Mouse (Mus musculus) thymus, adult 18-20 months (tissue): ENCODE measurements around the gene Dgkz.

ENCODE experiments used
- DNase-seq, 2 experiments: peaks; one replicate each; pipeline ENCODE4 v3.0.0; 2022; ENCODE audit warnings: mixed read lengths in 2 of 2

Gene Dgkz

DNA sequence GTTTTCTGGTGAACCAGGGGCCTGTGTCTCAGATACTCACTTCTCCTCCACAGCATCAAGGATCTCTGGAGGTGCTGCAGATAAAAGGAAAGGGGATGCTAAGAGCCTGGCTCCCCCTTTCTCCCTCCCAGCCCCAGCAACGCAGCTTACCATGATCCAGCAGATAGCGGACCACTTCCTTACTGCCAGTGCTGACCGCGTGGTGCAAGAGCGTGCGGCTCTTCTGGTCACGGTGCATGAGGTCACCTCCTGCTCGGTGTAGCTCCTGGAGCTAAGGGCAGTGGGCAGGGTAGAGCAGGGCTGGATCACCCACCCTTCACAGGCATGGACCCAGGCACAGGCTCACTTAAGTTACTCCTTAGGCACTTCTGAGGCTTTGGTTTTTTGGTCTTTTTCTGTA is 41.6 kb downstream of the Dgkz start:
- no peak for DNase-seq

DNA sequence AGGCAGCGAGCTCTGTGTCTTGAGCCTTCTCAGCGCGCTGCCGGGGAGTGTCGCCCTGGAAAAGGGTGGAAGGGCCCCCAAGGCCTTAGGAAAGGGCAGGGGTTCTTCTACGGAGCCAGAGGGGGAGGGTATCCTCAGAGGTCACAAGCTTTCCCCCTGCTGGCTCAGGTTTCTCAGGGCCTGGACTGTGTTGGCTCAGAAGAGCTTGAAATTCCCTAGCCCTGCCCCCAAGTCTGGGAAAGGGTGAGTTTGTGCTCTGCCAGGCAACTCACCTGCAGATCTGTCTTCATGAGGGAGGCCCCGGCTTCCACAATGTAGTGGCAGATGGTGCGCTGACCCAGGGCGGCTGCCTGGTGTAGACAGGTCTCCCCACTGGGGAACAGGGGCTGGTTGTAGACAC is 42.2 kb downstream of the Dgkz start:
- no peak for DNase-seq

DNA sequence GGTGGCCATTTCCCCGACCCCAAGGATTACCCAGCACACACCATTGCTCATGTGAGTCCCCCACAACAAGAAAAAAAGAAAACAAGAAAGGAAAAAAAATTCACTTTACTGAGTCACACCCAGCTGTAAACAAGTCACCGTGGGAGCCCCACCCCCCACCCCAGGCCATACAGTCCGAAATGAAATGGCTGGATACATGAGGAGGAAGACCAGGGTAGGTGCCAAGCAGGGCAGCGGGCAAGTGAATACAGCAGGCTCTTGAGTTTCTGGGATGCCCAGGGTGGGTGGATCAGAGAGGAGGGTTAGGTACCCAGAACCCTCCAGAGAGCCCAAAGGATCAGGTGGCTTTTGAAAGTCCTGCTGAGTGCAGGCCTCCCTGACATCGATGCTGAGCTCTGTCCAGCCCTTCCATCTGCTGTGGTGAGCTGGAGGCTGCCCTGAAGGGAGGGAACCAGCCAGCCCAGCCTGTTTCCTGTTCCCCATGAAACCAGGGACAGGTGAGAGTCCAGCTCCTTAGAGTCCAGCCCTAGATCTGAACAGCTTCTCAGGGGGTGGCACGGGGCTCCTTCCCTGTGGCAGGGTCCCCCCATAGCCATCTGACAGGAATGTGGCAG is 42.8 kb downstream of the Dgkz start:
- DNase-seq = no peak

DNA sequence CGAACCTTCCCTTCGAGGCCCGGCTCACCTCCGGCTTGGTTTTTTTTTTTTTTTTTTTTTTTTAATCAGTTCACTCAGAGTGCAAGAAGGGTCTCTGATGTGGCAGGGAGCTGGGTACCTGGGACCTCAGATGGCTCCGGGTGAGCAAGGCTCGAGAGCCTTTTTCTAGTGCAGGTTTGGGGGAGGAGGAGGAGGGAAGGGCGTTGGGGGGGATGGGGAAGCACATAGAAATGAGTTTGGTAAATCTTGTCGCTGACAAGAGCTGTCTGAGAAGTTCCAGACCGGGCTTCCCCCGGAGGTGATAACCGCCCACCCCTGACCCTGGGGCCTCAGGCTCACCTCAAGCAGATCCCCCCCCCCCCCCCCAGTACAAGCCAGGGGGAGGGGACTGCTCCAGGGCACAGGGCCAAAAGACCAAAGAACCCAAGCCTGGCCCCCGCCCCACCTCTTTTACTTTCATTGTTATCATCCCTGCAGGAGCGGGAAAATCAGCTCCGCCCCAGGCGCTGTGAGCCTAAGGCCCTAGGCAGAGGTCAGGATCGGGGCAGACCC is 43.4 kb downstream of the Dgkz start, which contains the start of gene Mdk:
Gene Mdk (minus strand): TSS at position 138 of the 552 bp plus-strand sequence.
- DNase-seq = no peak

DNA sequence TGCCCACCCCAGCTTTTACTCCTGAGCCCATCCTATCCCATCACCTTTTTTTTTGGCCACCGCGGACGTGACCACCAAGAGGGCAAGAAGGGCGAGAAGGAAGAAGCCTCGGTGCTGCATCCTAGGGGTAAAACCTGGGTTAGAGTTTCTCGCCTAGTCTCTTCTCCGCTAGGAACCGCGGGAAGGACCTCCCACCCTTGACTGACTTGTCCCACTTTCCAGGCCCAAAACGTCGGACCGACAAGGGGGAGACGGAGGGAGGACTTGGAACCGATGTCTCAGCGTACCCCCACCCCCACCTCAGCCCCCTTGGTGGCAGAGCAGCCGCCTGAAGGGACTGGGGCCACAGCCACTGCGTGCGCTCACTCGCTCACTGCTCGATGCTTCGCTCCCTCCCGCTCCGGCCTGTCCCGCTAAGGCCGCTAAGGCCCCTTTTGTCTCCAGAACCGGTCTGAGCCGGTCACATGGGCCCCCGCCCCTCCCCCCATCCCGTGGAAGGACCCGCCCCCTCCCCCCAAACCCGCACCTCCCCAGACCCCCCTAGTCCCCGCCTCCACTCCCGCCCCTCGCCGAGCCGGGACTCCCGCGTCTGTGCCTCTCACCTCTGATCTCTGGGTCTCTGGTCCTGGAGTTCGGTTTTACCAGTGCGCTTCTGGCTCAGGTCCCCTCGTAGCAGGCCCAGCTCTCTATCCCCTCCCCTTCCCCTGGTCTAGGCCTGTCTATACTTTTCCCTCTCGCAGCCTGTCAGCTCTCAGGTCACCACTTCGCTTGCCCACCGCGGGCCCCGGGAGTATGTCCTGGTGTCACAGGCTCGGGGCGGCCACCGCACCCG is 44.1 kb downstream of the Dgkz start:
- no peak for DNase-seq

DNA sequence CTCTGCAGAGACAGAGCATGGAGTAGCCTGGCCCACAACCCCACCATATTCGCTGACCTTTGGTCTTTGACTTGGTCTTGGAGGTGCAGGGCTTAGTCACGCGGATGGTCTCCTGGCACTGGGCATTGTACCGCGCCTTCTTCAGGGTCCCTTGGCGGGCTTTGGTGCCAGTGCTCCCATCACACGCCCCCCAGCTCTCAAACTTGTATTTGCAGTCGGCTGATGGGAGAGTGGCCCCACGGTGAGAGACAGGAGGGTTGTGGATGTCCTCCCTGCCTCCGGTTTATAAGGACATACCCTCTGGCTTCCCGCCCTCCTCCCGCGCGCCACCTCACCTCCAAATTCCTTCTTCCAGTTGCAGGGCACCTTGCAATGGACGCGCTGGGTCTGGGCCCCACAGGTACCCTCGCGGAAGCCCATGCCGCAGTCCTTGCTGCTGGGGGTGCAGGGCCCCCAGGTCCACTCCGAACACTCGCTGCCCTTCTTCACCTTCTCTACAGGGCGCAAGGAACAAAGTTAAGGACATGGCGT is 44.8 kb downstream of the Dgkz start:
- no peak for DNase-seq

DNA sequence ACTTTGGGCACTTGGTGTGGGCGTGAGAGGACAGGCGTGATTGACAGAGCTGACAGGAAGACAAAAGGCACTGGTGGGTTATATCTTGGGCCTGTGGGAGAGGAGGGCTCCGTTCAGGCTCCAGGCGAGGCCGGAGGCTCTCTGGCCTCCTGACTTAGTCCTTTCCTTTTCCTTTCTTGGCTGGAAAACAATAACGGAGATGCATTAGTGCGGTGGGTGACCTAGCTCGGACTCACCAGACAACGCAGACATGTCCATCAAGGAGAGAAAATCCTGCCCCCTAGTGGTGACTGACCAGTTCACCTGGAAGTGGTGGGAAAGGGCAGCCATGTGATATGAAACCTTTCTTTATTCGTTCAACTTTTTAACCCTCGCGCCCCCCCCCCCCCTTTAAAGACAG is 45.7 kb downstream of the Dgkz start:
- no peak for DNase-seq

DNA sequence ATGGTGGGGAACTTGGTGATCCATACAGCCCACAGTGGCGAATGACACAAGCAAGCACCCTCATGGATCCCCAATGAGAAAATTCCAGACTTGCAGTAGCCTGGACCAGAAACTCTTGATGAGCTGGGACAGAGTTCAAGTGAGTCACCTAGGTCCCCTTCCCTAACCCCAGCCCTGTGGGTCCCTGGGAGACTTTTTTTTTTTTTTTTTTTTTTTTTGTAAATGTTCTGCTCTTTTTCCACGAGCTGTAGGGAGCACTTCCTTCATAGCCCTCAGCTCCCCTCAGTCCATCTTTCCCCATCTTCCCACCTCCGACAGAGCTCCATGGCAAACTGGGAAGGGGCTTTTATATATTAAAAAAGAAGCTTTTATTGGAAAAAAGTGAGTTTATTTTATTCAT is 46.2 kb downstream of the Dgkz start:
- no peak for DNase-seq

DNA sequence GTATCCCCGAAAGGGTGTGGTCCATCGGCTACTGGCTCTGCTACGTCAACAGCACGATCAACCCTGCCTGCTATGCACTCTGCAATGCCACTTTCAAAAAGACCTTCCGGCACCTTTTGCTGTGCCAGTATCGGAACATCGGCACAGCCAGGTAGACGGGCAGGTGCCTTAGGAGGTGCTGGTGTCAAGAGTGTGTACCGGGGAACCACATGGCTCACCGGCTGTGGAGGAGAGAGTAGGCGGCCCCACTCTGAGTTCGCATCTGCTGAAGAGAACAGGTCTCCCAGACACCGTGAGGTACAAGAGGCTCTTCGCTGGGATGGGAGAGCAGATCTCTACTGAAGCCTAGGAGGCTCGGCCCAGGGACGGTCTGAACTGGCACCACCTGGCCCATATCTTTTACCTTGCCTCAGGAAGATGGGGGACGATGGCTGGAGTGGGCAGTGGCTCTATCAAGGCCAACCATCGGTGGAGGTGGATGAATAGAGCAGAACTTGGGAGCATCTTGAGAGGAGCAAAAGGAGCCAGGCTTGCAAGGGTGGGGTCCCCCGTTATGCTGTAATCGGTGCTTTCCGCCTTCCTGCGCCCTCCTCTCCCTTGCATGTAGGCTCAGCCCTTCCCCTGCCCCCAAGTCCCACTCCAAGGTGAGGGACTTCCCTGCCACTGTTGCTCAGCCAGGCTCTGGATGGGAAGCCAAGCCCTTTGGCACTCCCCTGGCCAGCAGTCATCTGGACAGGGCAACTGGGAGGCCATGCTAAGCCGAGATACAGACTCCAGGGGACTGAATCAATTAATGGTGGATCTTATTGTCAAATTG is 46.9 kb downstream of the Dgkz start:
- no peak for DNase-seq

DNA sequence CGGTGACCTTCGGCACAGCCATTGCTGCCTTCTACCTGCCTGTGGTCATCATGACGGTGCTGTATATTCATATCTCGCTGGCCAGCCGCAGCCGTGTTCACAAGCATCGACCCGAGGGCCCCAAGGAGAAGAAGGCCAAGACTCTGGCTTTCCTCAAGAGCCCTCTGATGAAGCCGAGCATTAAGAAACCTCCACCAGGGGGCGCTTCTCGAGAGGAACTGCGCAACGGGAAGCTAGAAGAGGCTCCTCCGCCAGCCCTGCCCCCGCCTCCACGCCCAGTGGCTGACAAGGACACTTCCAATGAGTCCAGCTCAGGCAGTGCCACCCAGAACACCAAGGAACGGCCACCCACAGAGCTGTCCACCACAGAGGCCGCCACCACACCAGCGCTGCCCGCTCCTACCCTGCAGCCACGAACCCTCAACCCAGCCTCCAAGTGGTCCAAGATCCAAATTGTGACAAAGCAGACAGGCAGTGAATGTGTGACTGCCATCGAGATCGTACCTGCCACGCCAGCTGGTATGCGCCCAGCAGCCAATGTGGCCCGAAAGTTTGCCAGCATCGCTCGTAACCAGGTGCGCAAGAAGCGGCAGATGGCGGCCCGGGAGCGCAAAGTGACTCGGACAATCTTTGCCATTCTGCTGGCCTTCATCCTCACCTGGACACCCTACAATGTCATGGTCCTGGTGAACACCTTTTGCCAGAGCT is 47.7 kb downstream of the Dgkz start:
- peak in 1 of 2 experiments; percentile 55 for DNase-seq

DNA sequence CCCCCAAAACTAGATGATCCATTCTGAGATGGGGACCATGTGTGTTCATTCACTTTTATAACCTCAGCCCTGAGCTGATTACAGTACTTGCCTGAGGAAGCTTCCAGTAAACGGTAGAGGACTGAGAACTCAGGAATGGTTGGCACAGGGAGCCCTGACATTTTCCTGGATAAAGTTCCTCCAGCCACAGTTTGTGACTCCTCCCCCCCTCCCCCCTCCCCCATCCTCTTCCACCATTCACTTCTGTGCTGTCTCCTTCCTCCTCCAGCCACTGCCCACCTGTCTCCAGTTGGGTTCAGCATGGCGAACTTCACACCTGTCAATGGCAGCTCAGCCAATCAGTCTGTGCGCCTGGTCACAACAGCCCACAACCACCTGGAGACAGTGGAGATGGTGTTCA is 48.7 kb downstream of the Dgkz start, which contains the start of gene Chrm4:
Gene Chrm4 (plus strand): TSS at position 301 of the 400 bp plus-strand sequence.
- no peak for DNase-seq

DNA sequence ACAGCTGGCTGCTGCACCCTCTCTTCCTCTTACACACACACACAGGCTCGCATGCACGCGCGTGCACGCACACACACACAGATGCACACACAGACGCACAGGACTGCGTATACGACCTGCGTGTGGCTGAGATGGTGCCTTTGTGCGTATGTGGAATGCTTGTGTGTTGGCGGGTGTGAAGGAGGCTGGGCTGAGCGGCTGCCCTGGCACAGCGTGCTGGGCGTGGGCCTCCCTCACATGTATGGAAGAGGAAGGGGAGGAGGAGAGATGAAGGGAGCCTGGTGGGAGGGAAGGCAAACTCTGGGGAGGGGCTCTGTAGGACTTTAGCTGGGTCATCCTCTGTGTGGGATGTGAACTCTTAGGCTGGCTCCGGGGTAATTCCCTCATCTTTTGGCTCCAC is 50.2 kb downstream of the Dgkz start:
- no peak for DNase-seq

DNA sequence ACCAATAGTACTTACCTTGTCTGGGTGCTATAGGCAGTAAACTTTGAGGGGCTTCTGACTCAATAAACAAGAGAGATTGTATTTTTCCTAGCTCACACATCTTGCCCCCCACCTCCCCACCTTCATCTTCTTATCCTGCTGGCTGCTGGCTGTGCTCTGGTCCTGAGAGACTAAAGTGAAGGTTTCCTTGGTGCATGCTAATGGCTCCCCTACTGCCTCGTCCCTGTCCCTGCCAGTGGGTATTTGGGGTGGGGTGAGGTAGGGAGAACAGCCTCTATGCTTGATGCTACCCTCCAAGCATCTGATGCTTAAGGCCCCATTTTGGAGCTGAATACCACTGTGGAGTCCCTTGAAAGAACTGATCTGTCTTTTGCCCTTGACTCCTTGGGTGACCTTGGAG is 50.9 kb downstream of the Dgkz start:
- no peak for DNase-seq

DNA sequence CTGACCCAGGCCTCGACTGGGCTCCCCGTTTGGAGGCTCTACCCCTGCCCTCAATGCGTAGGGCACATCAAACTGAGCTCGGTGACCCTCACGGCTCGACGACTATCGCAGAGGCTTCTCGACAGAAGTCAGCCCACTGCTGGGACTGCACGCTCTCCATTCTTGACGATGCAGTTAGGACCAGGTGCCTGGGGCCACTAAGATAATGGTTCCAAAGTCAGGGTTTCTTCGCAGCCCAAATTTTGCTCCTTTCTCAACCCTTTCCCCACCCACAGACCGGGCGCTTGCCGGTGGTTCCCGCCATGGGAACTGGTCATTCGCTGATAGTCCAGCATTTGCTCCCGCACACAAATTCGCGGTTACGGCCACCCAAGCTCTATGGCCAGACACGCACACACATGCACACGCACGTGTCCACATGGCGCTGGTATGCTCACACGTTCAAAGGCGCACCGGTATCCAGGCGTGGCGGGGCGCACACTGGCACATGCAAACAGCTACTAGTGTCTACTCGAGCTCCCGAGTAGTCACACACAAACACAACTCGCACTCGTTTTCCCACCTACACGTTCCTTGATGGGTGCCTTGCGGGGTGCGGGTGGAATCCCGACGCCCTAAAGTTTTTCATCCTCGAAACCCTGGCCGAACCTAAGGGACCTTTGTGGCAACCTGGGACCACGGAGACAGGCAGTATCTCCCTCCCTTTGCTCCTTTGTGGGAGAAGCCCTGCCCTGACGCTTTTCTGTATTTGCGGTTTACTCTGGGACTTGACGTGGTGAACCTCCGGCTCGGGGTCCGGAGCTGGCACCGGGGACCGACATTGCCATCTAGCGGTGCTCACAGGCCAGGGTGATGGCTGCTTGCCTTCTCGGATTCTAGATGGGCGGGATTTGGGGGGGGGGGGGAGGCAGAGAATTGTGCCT is 52.0 kb downstream of the Dgkz start:
- DNase-seq = no peak

DNA sequence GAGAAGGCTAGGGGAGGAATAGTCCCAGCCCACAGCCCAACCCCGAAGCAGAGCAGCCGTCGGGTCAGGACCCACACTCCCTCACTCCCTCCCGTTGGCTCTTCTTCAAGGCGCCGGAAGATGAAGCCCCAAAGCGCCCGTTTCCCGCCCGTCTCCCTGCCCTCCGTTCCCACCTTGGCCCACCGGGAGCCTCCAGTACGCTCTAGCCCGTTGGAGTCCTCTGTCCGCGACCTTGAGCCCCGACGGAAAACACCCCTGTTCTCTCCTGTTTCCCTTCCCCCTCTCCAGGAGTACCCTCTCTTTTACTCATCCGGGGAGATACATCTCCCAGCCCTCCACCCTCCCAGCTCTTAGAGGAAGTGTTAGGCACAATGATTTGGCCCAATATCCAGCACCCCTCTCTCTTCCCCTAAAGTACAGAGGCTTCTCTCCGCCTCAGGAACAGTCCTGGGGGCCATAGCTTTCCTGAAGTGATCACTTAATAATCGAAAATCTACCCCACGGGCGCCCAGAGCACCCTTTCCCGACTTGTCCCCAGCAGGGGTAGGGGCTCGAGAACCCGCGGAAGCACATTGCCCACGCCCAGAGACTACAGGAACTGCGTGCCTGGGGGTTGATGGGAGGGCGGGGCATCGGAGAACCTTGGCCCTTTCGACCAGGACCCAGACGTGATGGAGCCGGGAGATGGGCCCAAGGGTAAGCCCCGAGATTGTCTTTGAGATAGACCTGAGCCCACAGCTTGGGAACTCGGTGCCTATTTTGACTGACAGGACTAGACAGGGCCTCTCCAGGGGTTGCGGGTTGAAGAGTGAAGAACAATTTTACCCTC is 52.9 kb downstream of the Dgkz start:
- DNase-seq = no peak

DNA sequence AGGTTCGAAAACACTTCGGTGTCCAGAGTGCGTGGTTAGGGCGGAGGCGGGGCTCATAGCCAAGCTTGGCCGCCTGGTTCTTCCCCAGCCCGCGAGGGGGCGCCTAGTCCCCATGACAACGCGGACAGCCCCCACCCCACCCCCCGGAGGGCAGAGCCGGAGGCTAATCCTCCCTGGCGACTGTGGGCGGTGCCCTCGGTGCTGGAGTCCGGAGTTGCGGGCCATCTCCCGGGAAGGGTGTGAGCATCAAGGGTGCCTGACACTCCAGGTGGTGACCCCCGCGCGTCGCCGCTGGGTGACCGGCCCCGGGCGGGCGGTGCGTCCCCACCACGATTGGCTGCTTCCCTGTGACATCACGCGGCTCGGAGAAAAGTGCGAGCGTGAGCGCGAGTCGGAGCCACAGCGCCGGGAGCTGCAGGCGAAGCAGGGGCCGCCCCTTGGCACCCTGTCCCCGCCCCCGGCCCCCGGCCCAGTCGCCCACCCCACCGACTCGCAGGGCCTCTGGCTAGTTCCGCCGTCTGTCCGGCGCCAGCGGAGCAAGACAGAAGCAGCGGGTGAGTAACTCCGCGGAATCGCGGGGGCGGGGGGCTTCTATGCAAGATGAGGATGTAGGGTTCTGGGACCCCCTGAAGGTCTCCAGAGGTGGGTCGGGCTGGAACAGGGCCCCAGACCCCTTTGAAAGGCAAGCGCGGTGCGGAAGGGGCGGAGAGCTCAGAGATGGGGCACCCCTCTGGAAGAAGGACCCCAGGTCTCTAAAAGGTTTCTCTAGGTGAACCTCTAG is 53.7 kb downstream of the Dgkz start:
- peak in 1 of 2 experiments; percentile 54 for DNase-seq

DNA sequence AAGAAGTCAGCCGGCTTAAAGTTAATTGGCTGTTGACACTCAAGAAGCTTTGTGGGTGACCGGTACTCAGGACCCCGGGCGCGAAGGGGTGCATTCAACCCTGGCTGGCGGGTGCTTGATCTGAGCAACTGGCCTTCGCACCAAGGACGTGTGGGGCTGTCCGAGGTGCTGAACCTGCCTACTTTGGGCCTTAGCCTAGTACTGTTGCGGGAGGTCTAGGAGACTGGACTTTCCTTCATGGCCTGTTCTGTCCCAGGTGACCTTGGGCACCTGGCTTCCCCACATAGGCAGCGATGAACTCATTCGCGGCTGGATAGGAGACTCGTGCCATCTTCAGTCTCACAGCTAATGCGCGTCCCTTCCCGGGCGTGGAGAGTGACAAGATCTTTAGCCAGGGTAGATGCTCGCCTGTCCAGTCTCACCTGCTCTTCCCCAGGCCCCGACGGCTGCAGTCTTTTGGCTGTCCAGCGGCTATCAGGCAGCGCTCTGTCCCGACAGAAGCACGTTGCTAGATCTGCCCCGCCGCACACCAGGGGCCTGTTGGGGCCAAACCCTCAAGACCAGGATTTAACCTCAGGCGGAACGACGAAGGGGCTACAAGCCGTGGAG is 54.4 kb downstream of the Dgkz start:
- DNase-seq = no peak

DNA sequence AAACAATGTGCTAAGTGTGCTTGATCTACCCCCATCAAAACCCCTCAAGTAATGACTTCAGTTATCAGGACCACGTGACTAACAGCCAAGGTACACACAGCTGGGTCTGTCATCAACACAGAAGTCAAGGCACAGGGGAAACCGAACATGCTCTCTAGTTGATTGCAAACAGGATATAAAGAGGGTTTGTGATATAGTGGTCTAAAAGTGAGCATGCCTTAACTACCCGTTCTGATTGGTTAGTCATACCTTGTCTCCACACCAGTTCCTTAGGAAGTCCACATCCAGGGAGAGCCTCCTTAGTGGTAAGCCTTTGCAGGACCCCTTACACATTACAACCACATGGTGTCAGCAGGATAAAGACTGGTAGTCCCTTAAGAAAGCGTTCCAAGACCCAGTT is 55.5 kb downstream of the Dgkz start:
- DNase-seq = no peak

DNA sequence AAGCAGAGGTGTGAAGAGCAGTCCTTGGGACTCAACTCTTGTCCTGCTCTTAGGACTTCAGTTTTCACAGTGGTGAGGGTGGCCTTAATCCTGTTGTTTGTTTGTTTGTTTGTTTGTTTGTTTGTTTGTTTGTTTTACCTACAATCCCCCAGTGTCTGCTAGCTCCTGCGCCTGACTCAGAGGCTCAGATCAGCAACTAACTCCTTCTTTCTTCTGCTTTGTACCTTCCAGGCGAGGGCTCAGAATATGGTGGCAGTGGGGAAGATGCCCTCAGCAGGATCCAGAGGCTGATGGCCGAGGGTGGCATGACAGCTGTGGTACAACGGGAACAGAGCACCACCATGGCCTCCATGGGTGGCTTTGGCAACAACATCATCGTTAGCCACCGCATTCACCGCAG is 58.6 kb downstream of the Dgkz start:
- no peak for DNase-seq
